Mouse (Mus musculus) midbrain, embryonic 12.5 days (tissue): ENCODE measurements at regions not wholly inside any gene's neighbourhood (a gene's known extent, or its start where the extent isn't known, plus 50 kb on each side); places are given as distances from the start of the nearest gene placed in this dataset.

ENCODE experiments used
- ATAC-seq: fragments of 200-750 bp; cut with Nextera tagmentation; 2 replicates; pipeline ENCODE4 v1.8.0; 2017; ENCODE audit warnings: low read depth, moderate TSS enrichment, moderate library complexity; ENCODE audit not compliant: low FRiP score
- H3K27ac ChIP-seq: fragments of 300-500 bp; sonication (generic); replicated peaks from 2 replicates; pipeline ENCODE4 v1.5.1; 2016; ENCODE audit warnings: mild to moderate bottlenecking
- H3K27me3 ChIP-seq: fragments of 300-500 bp; sonication (generic); 2 replicates; pipeline ENCODE4 v1.6.1; 2016; ENCODE audit warnings: mild to moderate bottlenecking
- H3K36me3 ChIP-seq: fragments of 300-500 bp; sonication (generic); 2 replicates; pipeline ENCODE4 v1.6.1; 2016
- H3K4me1 ChIP-seq: fragments of 300-500 bp; sonication (generic); 2 replicates; pipeline ENCODE4 v1.6.1; 2016
- H3K4me2 ChIP-seq: fragments of 300-500 bp; sonication (generic); replicated peaks from 2 replicates; pipeline ENCODE4 v1.6.1; 2016; ENCODE audit warnings: mild to moderate bottlenecking, moderate library complexity
- H3K4me3 ChIP-seq: fragments of 300-500 bp; sonication (generic); 2 replicates; pipeline ENCODE4 v1.5.1; 2016; ENCODE audit warnings: mild to moderate bottlenecking
- H3K9ac ChIP-seq: fragments of 300-500 bp; sonication (generic); replicated peaks from 2 replicates; pipeline ENCODE4 v1.6.1; 2016; ENCODE audit warnings: mild to moderate bottlenecking, moderate library complexity
- H3K9me3 ChIP-seq: fragments of 300-500 bp; sonication (generic); 2 replicates; pipeline ENCODE4 v1.6.1; 2016; ENCODE audit warnings: mild to moderate bottlenecking
- WGBS: fragments of 180-500 bp; shearing (Covaris S2); methylation state at CpG from one replicate; pipeline ENCODE4 v1.1.7; 2016; 5-methylcytosine and 5-hydroxymethylcytosine counted together

GRCm38 (mm10) chr9:82733024-82733585 lies 96.2 kb upstream of the Irak1bp1 start:
- Histone ChIP-seq H3K36me3 (no peaks in the 10 kb centered on the region), H3K4me3 (no peak overlapping the region), H3K27ac (no peak overlapping the region), H3K27me3 (no peaks in the 10 kb centered on the region), H3K4me2 (no peak overlapping the region), H3K4me1 (no peaks in the 10 kb centered on the region), H3K9ac (no peak overlapping the region), H3K9me3 (no peaks in the 10 kb centered on the region)
- ATAC-seq = no peak
- 90% methylated on average over 3 of the region's 3 CpGs for WGBS

DNA sequence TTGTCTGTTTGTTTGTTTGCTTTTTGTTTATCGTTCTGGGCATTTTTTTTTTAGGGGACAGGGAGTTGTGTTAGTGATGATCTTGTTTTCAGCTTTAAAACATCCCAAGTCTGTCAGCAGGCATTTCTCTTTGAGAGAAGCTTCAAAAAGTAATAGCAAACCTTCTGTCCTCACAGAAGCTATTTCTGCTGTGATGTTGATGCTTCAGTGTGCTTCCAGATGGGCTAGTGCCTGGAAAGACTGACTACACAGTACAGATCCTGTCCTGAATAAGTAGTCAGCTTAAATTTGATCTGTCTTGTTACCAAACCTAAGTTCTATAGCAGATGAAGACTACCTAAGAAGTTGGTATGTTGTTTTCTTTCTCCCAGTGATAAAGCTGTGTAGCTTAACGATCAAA lies 94.4 kb upstream of the Irak1bp1 start:
- no peak overlapping the region for H3K9ac ChIP-seq
- ATAC-seq = no peak
- 71% methylated on average over 2 of the region's 2 CpGs for whole genome bisulfite sequencing

GRCm38 (mm10) chr9:82759979-82760378 lies 69.4 kb upstream of the Irak1bp1 start:
- no peaks in the 10 kb centered on the region for H3K4me1 ChIP-seq
- H3K4me2 ChIP-seq = no peak overlapping the region
- no peak for ATAC-seq
- no peaks in the 10 kb centered on the region for H3K36me3 ChIP-seq
- 87% methylated on average over 5 of the region's 5 CpGs for WGBS
- no peaks in the 10 kb centered on the region for H3K9me3 ChIP-seq
- H3K27ac ChIP-seq = no peak overlapping the region
- H3K9ac ChIP-seq = no peak overlapping the region
- no peaks in the 10 kb centered on the region for H3K27me3 ChIP-seq
- H3K4me3 ChIP-seq = no peak overlapping the region

More for the DNA sequence above, 94.4 kb upstream of the Irak1bp1 start:
- H3K27me3 ChIP-seq = no peaks in the 10 kb centered on the region
- no peak overlapping the region for H3K27ac ChIP-seq
- no peaks in the 10 kb centered on the region for H3K4me1 ChIP-seq
- no peak overlapping the region for H3K4me3 ChIP-seq
- H3K4me2 ChIP-seq = no peak overlapping the region
- H3K36me3 ChIP-seq = no peaks in the 10 kb centered on the region
- H3K9me3 ChIP-seq = no peaks in the 10 kb centered on the region

DNA sequence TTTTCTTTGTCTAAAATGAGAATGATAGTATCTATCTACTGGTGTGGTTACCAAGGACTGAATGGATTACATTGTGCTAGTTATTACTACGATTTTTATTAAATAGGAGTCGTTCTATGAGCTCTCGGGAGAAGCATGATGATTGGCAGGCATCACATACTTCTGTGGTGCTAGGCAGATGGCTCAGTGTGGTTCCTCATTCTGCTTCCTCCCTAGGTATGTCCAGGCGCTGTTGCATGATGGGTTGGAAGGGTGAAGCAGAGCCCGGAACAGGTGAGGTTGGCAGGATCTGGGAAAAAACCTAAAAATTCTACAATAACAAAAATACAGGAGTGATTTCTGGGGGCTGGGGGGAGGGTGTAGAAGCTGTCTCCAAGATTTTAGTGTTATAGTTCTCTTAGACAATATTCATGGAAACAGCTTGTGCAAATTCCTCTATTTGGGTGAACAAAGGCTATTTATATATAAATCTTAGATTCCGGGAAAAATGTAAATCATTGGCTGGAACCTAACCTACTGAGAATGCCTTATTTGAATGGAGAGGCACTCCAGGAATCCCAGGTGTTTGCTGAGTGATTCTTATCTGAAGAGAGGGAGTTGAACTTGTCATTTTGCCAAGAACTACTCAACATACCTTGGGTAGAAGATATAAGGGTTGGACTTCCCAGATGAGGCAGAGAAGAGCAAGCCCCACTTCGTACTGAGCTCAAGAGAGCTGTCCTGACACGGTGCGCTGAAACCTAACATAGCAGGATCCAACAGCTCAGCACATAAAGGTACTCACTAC lies 68.5 kb upstream of the Irak1bp1 start:
- WGBS = 90% methylated on average over 9 of the region's 9 CpGs
- H3K4me1 ChIP-seq = no peaks in the 10 kb centered on the region
- no peak overlapping the region for H3K9ac ChIP-seq
- no peak overlapping the region for H3K4me2 ChIP-seq
- H3K36me3 ChIP-seq = no peaks in the 10 kb centered on the region
- H3K27ac ChIP-seq = no peak overlapping the region
- no peak overlapping the region for H3K4me3 ChIP-seq
- no peaks in the 10 kb centered on the region for H3K27me3 ChIP-seq
- no peaks in the 10 kb centered on the region for H3K9me3 ChIP-seq
- no peak for ATAC-seq

- no peaks in the 10 kb centered on the region for H3K36me3 ChIP-seq
- no peak overlapping the region for H3K4me3 ChIP-seq
- no peak overlapping the region for H3K9ac ChIP-seq
- ATAC-seq = no peak
- H3K9me3 ChIP-seq = no peaks in the 10 kb centered on the region
- H3K27ac ChIP-seq = no peak overlapping the region
- no peaks in the 10 kb centered on the region for H3K27me3 ChIP-seq
- no peak overlapping the region for H3K4me2 ChIP-seq
- H3K4me1 ChIP-seq = no peaks in the 10 kb centered on the region
- WGBS = 89% methylated on average over 1 of the region's 1 CpGs
These were observed 65.7 kb upstream of the Irak1bp1 start for GRCm38 (mm10) chr9:82763651-82764050.
